Mouse (Mus musculus) bone marrow, adult 2 months (tissue): ENCODE results near the gene Omg. TPM values are rescaled to one million over a fixed set of nuclear protein-coding genes. Genes with fewer than 3 reads are reported as not detected.

Experiments
- H3K27ac ChIP-seq: fragments of 200-500 bp; 2 replicates; pipeline ENCODE4 v1.5.1; 2012; ENCODE audit warnings: low read depth, mild to moderate bottlenecking, control low read depth, inconsistent platforms, low read length; ENCODE audit not compliant: control insufficient read depth, poor library complexity, insufficient read depth
- H3K4me1 ChIP-seq: fragments of 200-500 bp; 2 replicates; pipeline ENCODE4 v1.6.1; 2011; ENCODE audit warnings: low read length; ENCODE audit not compliant: control insufficient read depth, insufficient read depth
- H3K4me3 ChIP-seq: fragments of 200-500 bp; replicated peaks from 2 replicates; pipeline ENCODE3; 2011; ENCODE audit warnings: mild to moderate bottlenecking, low read depth, low read length, control low read depth; ENCODE audit not compliant: control insufficient read depth
- CTCF ChIP-seq: fragments of 200-500 bp; IDR thresholded peaks from 2 replicates; pipeline ENCODE4 v1.5.1; 2011; ENCODE audit warnings: low read length, control low read depth; ENCODE audit not compliant: control insufficient read depth, insufficient read depth
- POLR2A ChIP-seq: fragments of 200-500 bp; IDR thresholded peaks from 2 replicates; pipeline ENCODE4 v1.6.1; 2011; ENCODE audit warnings: low read depth, mild to moderate bottlenecking, control low read depth, low read length, borderline replicate concordance; ENCODE audit not compliant: control insufficient read depth
- WGBS: fragments of 180-500 bp; shearing (Covaris S2); methylation state at CpG from one replicate; pipeline ENCODE4 v1.1.7; 2018; 5-methylcytosine and 5-hydroxymethylcytosine counted together
- polyA plus RNA-seq: library from polyadenylated mRNA; stranded (reverse); fragments of >200 nt; gene quantifications from 2 replicates; pipeline ENCODE4 v1.2.4, GENCODE M21; 2011; ENCODE audit warnings: low replicate concordance; ENCODE audit not compliant: missing spikeins, insufficient read depth, insufficient read length

The Omg gene
- polyA plus RNA-seq, 1 experiment = 1.6 TPM

DNA sequence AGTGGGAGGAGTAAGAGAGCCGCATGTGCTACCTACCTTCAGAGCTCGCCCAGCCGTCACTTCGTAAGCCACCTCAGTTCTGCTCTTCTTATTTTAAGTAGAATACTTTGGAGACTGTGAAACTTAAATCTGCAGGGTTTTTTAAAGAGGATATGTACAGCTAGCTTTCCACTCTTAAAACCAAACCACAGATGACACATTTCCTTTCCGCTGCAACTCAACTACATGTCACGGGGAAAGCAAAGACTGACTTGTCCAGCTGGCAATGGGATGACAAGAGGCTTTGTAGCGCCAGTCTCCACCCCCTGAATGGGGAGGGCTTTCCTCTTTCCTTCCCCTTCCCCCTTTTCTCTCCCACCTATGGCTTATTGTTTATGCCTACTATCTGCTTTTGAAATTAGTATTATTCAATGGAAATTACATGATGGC, 26.5 kb upstream of the Omg start, which contains the start of the genes Evi2 and Evi2a:
Gene Evi2 (minus strand): TSS at position 257 of the 429 bp plus-strand sequence.
Gene Evi2a (minus strand): TSS at position 277 of the 429 bp plus-strand sequence.
- H3K4me1 ChIP-seq = peaks cover 12% of the 10 kb centered on the region

DNA sequence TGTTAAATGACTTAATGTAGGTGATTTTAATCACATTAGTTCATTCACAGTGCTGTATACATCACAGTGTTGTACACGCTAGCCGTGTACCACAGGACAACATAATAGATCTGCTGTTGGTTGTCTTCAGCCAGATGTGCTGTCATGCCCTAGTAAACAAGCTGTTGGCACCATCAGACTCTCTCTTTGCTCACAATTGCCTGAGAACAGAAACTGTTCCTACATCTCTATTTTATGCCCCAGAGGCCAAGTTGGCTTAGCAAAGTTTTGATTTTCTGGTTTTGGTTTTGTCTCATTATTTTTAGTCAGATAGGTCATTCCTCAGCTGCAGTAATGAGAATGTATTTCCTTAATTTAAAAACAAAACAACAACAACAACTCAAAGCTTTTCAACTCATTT, 25.9 kb upstream of the Omg start:
- Histone ChIP-seq H3K27ac (no peak overlapping the region; the same call in 1 of the 2 replicates), H3K4me1 (peaks cover 12% of the 10 kb centered on the region), H3K4me3 (peak overlapping the region; percentile 68)
- TF ChIP-seq CTCF = no peak
- no peak for TF ChIP-seq POLR2A
- WGBS = 63% methylated on average over 2 of the region's 2 CpGs

More for the DNA sequence above, 26.5 kb upstream of the Omg start, which contains the start of the genes Evi2 and Evi2a:
- 5% methylated on average over 7 of the region's 7 CpGs for WGBS
- no peak for TF ChIP-seq POLR2A
- no peak for TF ChIP-seq CTCF
- peak within 1 kb of the TSS; percentile 81 for H3K27ac ChIP-seq
- H3K4me3 ChIP-seq = peak within 1 kb of the TSS; percentile 69

DNA sequence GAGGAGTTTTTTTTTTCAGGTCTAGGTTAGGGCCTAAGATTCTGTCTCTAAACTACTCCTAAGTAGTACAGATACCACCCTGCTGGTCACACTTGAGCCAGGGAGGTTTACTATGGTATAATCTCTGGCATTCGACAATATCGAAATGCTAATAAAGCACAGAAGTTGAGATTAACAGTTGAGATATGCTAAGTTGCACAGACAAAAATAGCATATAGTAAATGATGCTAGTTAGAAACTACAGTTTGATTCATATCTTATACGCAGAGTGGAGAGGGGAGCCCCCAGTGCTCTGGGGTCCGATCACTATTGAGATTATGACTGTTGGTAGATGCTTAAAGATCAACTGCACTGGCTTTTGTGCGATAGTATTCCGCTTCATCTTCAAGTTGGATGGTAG, 25.3 kb upstream of the Omg start:
- peak overlapping the region; percentile 68 for H3K4me3 ChIP-seq
- TF ChIP-seq CTCF = no peak
- no peak for TF ChIP-seq POLR2A
- no peak overlapping the region for H3K27ac ChIP-seq
- peaks cover 12% of the 10 kb centered on the region for H3K4me1 ChIP-seq
- WGBS = 72% methylated on average over 6 of the region's 6 CpGs

DNA sequence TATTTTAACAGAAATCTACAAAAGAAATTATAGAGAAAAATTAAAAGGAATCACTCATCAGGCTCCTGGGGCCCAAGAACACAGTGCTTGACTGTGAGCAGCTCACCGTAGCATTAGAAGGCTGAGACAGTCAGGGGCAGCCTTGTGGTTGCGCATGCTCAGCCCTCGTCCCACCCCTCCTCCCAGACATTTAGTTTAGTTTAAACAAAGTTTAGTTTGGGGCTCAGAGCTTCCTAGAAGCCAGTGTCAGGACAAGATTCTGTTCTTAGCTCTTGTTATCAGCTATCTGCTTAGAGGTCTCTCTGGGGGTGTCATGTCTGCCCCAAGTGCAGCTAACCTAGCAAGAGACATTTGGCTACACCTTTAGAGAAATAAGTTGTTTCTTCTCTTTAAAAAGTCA, 24.7 kb upstream of the Omg start:
- 0 out of 2 replicates have a peak, but pooled peaks have one; percentile 13 for TF ChIP-seq POLR2A
- no peak for TF ChIP-seq CTCF
- H3K4me3 ChIP-seq = peak overlapping the region; percentile 88
- H3K4me1 ChIP-seq = peaks cover 13% of the 10 kb centered on the region
- H3K27ac ChIP-seq = peak overlapping the region; percentile 96
- 26% methylated on average over 3 of the region's 3 CpGs for WGBS

DNA sequence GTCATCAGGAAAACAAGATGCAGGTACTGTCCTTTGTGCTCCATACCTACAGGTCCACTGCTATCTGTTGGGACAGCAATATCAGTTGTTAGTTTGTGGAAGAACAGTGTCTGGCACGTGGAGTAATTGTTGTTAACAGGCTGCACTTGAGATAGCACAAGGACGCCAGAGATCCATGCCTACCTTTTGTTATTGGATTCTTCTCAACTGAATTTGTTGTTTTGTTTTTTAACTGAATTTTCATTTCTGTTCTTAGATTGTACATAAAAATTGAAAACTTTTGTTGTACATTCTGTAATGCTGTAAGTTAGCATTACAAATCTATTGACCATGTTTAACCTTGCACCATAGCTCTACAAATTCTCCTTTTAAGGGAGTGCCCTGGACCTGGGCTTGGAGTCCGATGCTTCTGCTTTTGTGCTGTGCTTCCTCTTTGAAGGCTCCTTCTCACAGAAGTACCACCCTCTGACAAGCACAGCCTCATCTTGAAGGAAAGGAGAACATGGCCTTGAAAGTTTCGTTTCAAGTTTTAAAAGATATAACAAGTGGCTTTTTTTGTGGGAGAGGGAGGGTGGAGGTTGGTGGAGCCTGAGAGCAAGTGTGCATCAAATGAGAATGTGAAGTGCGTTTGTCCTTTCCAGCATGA, 24.0 kb upstream of the Omg start:
- TF ChIP-seq CTCF = no peak
- TF ChIP-seq POLR2A = no peak
- WGBS = 14% methylated on average over 5 of the region's 5 CpGs
- Histone ChIP-seq H3K27ac (peak overlapping the region; percentile 96), H3K4me1 (peaks cover 13% of the 10 kb centered on the region), H3K4me3 (peak overlapping the region; percentile 88)

DNA sequence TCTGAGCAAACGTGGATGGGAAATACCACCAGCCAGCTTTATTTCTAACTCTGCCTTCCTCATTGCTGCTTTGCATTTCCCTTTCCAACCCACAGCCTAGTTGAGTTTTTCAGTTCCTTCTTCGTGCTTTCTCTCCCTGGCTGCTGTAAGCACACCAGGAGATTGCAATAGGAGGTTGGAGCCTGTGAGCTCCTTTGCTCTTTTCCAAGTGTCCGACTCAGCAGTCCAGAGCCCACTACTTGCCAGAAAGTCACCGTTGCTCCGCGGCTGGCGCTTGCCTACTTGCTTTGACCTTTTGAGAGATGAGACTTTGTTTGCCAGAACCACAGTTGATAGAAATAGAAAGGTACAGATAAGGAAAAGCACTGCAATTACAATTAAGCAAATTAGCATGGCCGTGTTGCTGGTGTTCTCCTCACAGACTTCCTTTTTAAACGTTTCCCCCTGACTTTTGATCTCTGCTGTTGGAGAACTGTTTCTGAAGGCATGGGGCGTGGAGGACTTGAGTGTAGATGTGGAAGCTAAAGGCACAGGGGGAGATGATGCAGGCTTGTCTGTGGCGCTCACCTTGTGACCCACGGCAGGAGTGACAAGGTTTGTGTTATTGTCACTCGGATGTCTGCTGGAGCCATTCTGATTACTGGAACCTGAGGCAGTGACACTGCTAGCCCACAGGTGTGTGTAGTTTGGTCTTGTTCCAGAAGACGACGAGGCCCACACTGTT, 23.3 kb upstream of the Omg start:
- peak overlapping the region; percentile 91 for H3K27ac ChIP-seq
- H3K4me1 ChIP-seq = peaks cover 13% of the 10 kb centered on the region
- TF ChIP-seq CTCF (no peak), POLR2A (no peak)
- H3K4me3 ChIP-seq = peak overlapping the region; percentile 33
- 20% methylated on average over 15 of the region's 15 CpGs for WGBS

DNA sequence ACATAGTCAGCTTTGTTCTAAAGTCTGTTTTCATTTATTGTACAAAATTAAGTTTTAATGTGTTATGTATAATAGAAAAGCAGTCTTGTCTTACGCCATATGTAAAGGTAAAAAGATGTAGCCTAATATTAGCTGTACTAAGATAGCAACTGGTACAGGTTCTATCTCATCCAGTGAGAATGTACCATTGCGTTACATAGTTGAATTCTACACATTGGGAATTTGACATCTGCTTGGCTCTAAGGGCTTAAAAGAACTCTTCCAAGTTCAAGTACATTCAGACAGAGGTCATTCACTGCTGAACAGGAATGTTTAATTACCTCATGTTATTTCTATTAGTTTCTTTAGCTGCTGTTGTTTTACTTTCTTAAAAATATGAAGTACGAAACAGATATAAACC, 22.7 kb upstream of the Omg start:
- 75% methylated on average over 3 of the region's 3 CpGs for WGBS
- TF ChIP-seq POLR2A = no peak
- no peak for TF ChIP-seq CTCF
- H3K27ac ChIP-seq = no peak overlapping the region

DNA sequence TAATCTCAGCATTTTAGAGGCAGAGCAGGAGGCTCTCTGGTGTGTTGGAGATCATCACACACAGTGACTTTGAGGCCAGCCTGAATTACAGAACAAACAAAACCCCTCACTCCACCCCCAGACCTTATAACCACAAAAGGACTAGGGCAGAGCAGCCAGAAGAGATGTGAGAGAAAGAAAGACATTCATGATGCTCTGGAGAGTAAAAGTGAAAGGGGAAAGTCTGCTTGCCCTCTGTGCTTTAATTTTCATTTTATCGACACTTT, 20.4 kb upstream of the Omg start:
- peak overlapping the region; percentile 84 for H3K27ac ChIP-seq
- TF ChIP-seq CTCF = no peak
- TF ChIP-seq POLR2A = no peak
- H3K4me3 ChIP-seq = peak overlapping the region; percentile 60
- WGBS = 9% methylated on average over 1 of the region's 1 CpGs
- H3K4me1 ChIP-seq = peaks cover 11% of the 10 kb centered on the region

More for the DNA sequence above, 22.7 kb upstream of the Omg start:
- Histone ChIP-seq H3K4me1 (peaks cover 12% of the 10 kb centered on the region), H3K4me3 (no peak overlapping the region)
